Mouse (Mus musculus) bone marrow macrophage, adult 2 months (primary cell): ENCODE results near the gene Cldn18.

Experiments
- CTCF ChIP-seq: IDR thresholded peaks from 2 replicates; pipeline ENCODE4 v1.5.1; 2012; ENCODE audit warnings: low read depth, mild to moderate bottlenecking, low read length, moderate library complexity
- POLR2A ChIP-seq: IDR thresholded peaks from 2 replicates; pipeline ENCODE4 v1.6.1; 2012; ENCODE audit warnings: mild to moderate bottlenecking, low read depth, low read length, borderline replicate concordance

- 0 out of 2 replicates have a peak, but pooled peaks have one; percentile 29 for TF ChIP-seq CTCF
- no peak for TF ChIP-seq POLR2A
Measured at GRCm38 (mm10) chr9:99729943-99730646, 13.0 kb upstream of the Cldn18 start.
